Comparison of ENCODE assay signal across 24 mouse cellular contexts in the genomic region with DNA sequence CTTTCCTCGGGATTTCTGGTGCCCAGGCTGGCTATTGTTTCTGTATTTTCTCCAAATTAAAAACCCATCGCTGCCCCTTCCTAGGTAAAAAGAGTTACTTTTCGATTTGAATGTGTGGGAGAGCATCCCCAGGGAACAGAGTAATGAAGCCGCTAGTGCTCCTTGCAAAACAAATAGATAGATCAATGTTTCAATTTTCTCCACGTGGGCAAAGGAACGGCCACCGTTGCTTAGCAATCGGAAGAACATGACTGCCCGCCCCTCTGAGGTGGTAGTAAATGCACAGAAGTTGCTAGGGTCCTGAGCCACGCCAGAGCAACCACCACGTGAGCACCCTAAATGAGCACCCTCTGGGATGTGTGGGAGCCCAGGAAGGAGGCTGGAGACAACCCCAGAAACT.
DNase-seq lines count a peak whose midpoint lies in the region; ATAC-seq and TF ChIP-seq lines count a peak whose summit lies in the region.
"Had no signal": no experiment of that assay in that cellular context is flagged by ENCODE, and none has a peak within 500 bp of the region (broad histone marks: within the 10 kb centered on the region; RNA-seq: fewer than 3 reads in every experiment).

No protein-coding gene starts in this region.

- peaks cover 38% of the 10 kb centered on the region for H3K4me1 ChIP-seq in hindbrain, embryonic 13.5 days (replicated peaks)
- H3K4me1 ChIP-seq in hindbrain, embryonic 14.5 days (replicated peaks; ENCODE audit: control insufficient read depth, insufficient read depth, low read length) = peaks cover 32% of the 10 kb centered on the region
- no peaks in the 10 kb centered on the region for H3K4me1 ChIP-seq in midbrain, embryonic 11.5 days (ENCODE audit: control insufficient read depth, insufficient read depth, low read length)
- H3K4me1 ChIP-seq in midbrain, embryonic 16.5 days (ENCODE audit: control insufficient read depth, insufficient read depth, low read length) = peaks cover 13% of the 10 kb centered on the region
- peaks cover 8% of the 10 kb centered on the region for H3K4me1 ChIP-seq in testis, adult 2 months (ENCODE audit: control insufficient read depth, insufficient read depth, low read length)
- H3K4me1 ChIP-seq: embryonic facial prominence, embryonic 13.5 days had no signal

- peaks cover 12% of the 10 kb centered on the region; the same call in 1 of the 2 replicates for H3K27me3 ChIP-seq in hindbrain, embryonic 13.5 days
- H3K27me3 ChIP-seq in hindbrain, embryonic 14.5 days (ENCODE audit: control insufficient read depth, insufficient read depth, low read length) = no peaks in the 10 kb centered on the region
- no peaks in the 10 kb centered on the region for H3K27me3 ChIP-seq in midbrain, embryonic 11.5 days (ENCODE audit: control insufficient read depth, insufficient read depth, low read length)
- H3K27me3 ChIP-seq in midbrain, embryonic 16.5 days (ENCODE audit: control insufficient read depth, insufficient read depth, low read depth, low read length) = no peaks in the 10 kb centered on the region
- no peaks in the 10 kb centered on the region for H3K27me3 ChIP-seq in testis, adult 2 months (ENCODE audit: control insufficient read depth, insufficient read depth, low read length)
- H3K27me3 ChIP-seq: embryonic facial prominence, embryonic 13.5 days; forebrain, embryonic 12.5 days had no signal

- no peaks in the 10 kb centered on the region for H3K9me3 ChIP-seq in hindbrain, embryonic 13.5 days
- no peaks in the 10 kb centered on the region for H3K9me3 ChIP-seq in hindbrain, embryonic 14.5 days (ENCODE audit: control insufficient read depth, low read length)
- H3K9me3 ChIP-seq in midbrain, embryonic 11.5 days (ENCODE audit: control insufficient read depth, low read length) = no peaks in the 10 kb centered on the region
- no peaks in the 10 kb centered on the region for H3K9me3 ChIP-seq in midbrain, embryonic 16.5 days (replicated peaks; ENCODE audit: control insufficient read depth, low read length, poor library complexity, severe bottlenecking)
- H3K9me3 ChIP-seq: embryonic facial prominence, embryonic 13.5 days; forebrain, embryonic 12.5 days; heart, embryonic 10.5 days had no signal

- no peak overlapping the region for H3K9ac ChIP-seq in hindbrain, embryonic 13.5 days
- no peak overlapping the region for H3K9ac ChIP-seq in hindbrain, embryonic 14.5 days
- no peak overlapping the region for H3K9ac ChIP-seq in midbrain, embryonic 11.5 days (ENCODE audit: low read length)
- no peak overlapping the region for H3K9ac ChIP-seq in midbrain, embryonic 16.5 days (ENCODE audit: low read depth, low read length)
- H3K9ac ChIP-seq: embryonic facial prominence, embryonic 13.5 days; forebrain, embryonic 12.5 days had no signal

- no peaks in the 10 kb centered on the region for H3K36me3 ChIP-seq in hindbrain, embryonic 13.5 days
- no peaks in the 10 kb centered on the region for H3K36me3 ChIP-seq in hindbrain, embryonic 14.5 days (replicated peaks; ENCODE audit: control insufficient read depth, insufficient read depth)
- H3K36me3 ChIP-seq in midbrain, embryonic 11.5 days (ENCODE audit: control insufficient read depth, insufficient read depth, low read length) = no peaks in the 10 kb centered on the region
- H3K36me3 ChIP-seq in midbrain, embryonic 16.5 days (ENCODE audit: control insufficient read depth, insufficient read depth, low read length) = no peaks in the 10 kb centered on the region
- H3K36me3 ChIP-seq in testis, adult 2 months (ENCODE audit: control insufficient read depth, insufficient read depth, low read length) = no peaks in the 10 kb centered on the region
- H3K36me3 ChIP-seq: embryonic facial prominence, embryonic 13.5 days; forebrain, embryonic 12.5 days; G1E; heart, embryonic 10.5 days had no signal

- 43% methylated on average over 11 of the region's 11 CpGs for WGBS in hindbrain, embryonic 13.5 days
- WGBS in hindbrain, embryonic 14.5 days = 36% methylated on average over 11 of the region's 11 CpGs
- WGBS in midbrain, embryonic 11.5 days = 69% methylated on average over 11 of the region's 11 CpGs
- 45% methylated on average over 11 of the region's 11 CpGs for WGBS in midbrain, embryonic 16.5 days

- ATAC-seq in hindbrain, embryonic 13.5 days (ENCODE audit: low FRiP score) = no peak
- no peak for ATAC-seq in hindbrain, embryonic 14.5 days (ENCODE audit: low FRiP score)
- no peak for ATAC-seq in midbrain, embryonic 11.5 days (ENCODE audit: low FRiP score)
- no peak for ATAC-seq in midbrain, embryonic 16.5 days
- ATAC-seq: activated CD4-positive, CD25-positive, alpha-beta regulatory T cell, adult 4 months; CD4-positive, CD25-positive, alpha-beta regulatory T cell, adult 4 months; forebrain, embryonic 16.5 days; Patski had no signal

- no peak overlapping the region for H3K4me3 ChIP-seq in hindbrain, embryonic 13.5 days
- H3K4me3 ChIP-seq in hindbrain, embryonic 14.5 days (replicated peaks; ENCODE audit: low read length) = no peak overlapping the region
- no peak overlapping the region for H3K4me3 ChIP-seq in midbrain, embryonic 11.5 days (ENCODE audit: low read depth, low read length)
- H3K4me3 ChIP-seq in midbrain, embryonic 16.5 days (ENCODE audit: low read depth, low read length) = no peak overlapping the region
- H3K4me3 ChIP-seq in testis, adult 2 months (ENCODE audit: control insufficient read depth, low read depth, low read length) = peak overlapping the region; percentile 3
- H3K4me3 ChIP-seq: embryonic facial prominence, embryonic 13.5 days; forebrain, embryonic 12.5 days; heart, embryonic 10.5 days had no signal

- TF ChIP-seq CTCF in testis, adult 2 months (IDR thresholded peaks at IDR 0.05; ENCODE audit: control insufficient read depth, insufficient read depth, insufficient replicate concordance, low read depth, low read length) = no peak

- H3K4me2 ChIP-seq in hindbrain, embryonic 13.5 days = no peak overlapping the region
- H3K4me2 ChIP-seq in hindbrain, embryonic 14.5 days (replicated peaks) = no peak overlapping the region
- H3K4me2 ChIP-seq in midbrain, embryonic 11.5 days = no peak overlapping the region
- no peak overlapping the region for H3K4me2 ChIP-seq in midbrain, embryonic 16.5 days (ENCODE audit: low read length)
- H3K4me2 ChIP-seq: embryonic facial prominence, embryonic 13.5 days; forebrain, embryonic 12.5 days had no signal

- peak overlapping the region; percentile 69 for H3K27ac ChIP-seq in hindbrain, embryonic 13.5 days
- H3K27ac ChIP-seq in hindbrain, embryonic 14.5 days = no peak overlapping the region
- no peak overlapping the region for H3K27ac ChIP-seq in midbrain, embryonic 11.5 days (ENCODE audit: low read depth, low read length)
- no peak overlapping the region for H3K27ac ChIP-seq in midbrain, embryonic 16.5 days (ENCODE audit: low read length)
- H3K27ac ChIP-seq in testis, adult 2 months (ENCODE audit: control insufficient read depth, insufficient read depth, low read depth, low read length) = no peak overlapping the region
- H3K27ac ChIP-seq: embryonic facial prominence, embryonic 13.5 days; forebrain, embryonic 12.5 days; heart, embryonic 10.5 days had no signal

- DNase-seq in hindbrain, embryonic 14.5 days (ENCODE audit: low spot score) = no peak
- peak; percentile 41 for DNase-seq in midbrain, embryonic 11.5 days (ENCODE audit: low spot score, missing footprints)
- DNase-seq in testis, postnatal 10 days (ENCODE audit: low spot score) = no peak
- no peak for DNase-seq in Muller cell, postnatal 12 days (ENCODE audit: inconsistent ontology term)
- DNase-seq: adrenal gland, postnatal 14 days; B cell, adult 2 months; cerebellum, adult 11-12 months; cerebellum, adult 9-10 months; cerebellum, postnatal 25 days; gastrocnemius, postnatal 10 days; heart, adult 18-20 months; heart, postnatal 10 days; heart, postnatal 4 days had no signal

- no peak for TF ChIP-seq POLR2A in testis, adult 2 months (IDR thresholded peaks at IDR 0.05; ENCODE audit: control insufficient read depth, low read depth, low read length)
